Comparison of ENCODE assay signal across 10 mouse cellular contexts in the genomic region with DNA sequence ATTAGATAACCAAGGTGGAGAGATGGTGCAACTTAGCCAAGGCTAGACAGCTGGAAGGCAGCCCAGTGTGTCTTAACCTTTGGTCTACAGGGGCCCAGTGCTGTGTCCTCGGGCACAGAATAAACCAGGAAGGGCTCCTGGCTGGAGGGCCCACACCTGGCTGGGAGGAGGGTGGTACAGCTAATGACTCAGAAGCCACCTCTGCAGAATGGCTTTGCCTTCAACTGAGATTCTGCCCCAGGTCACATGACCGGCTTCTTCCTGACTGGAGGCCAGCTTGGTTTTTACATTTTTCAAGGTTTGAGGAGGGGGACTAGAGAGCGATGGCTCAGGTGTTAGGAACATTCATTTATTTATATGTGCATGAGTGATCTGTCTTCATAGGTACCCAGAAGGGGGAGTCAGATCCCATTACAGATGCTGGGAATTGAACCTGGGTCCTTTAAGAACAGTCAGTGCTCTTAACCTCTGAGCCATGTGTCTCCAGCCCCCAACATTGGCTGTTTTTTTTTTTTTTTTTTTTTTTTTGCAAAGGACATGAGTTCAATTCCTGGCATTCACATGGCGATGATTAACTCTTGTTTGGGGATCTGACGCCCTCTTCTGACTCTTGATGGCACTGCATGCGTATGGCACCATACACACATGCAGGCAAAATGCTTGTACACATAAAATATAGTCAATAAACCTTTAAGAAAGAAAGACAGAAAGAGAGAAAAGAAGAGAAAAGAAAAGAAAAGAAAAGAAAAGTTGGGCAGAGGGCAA. TPM values are rescaled to one million over a fixed set of nuclear protein-coding genes. Genes with fewer than 3 reads are reported as not detected.
DNase-seq lines count a peak whose midpoint lies in the region; ATAC-seq and TF ChIP-seq lines count a peak whose summit lies in the region.
"Had no signal": no experiment of that assay in that cellular context is flagged by ENCODE, and none has a peak within 500 bp of the region (broad histone marks: within the 10 kb centered on the region; RNA-seq: fewer than 3 reads in every experiment).

No protein-coding gene starts in this region.

- no peak overlapping the region for H3K4me2 ChIP-seq in forebrain, postnatal 0 days (ENCODE audit: low read depth)
- no peak overlapping the region for H3K4me2 ChIP-seq in forebrain, embryonic 16.5 days (ENCODE audit: low read length)
- H3K4me2 ChIP-seq in liver, embryonic 11.5 days = peak overlapping the region; percentile 7; the same call in 1 of the 2 replicates
- no peak overlapping the region for H3K4me2 ChIP-seq in kidney, embryonic 15.5 days
- H3K4me2 ChIP-seq: midbrain, embryonic 12.5 days had no signal

- peak; percentile 34; the same call in 1 of the 2 replicates for TF ChIP-seq CTCF in forebrain, postnatal 0 days (IDR thresholded peaks at IDR 0.05; ENCODE audit: low read depth)

- no peak overlapping the region for H3K9ac ChIP-seq in forebrain, postnatal 0 days
- H3K9ac ChIP-seq in forebrain, embryonic 16.5 days (replicated peaks; ENCODE audit: low read depth, low read length) = no peak overlapping the region
- H3K9ac ChIP-seq in liver, embryonic 11.5 days (ENCODE audit: low read depth, low read length) = peak overlapping the region; percentile 2; the same call in 1 of the 2 replicates
- H3K9ac ChIP-seq in kidney, embryonic 15.5 days = no peak overlapping the region
- H3K9ac ChIP-seq: midbrain, embryonic 12.5 days had no signal

- WGBS in forebrain, postnatal 0 days = 83% methylated on average over 6 of the region's 6 CpGs
- WGBS in forebrain, embryonic 16.5 days = 84% methylated on average over 6 of the region's 6 CpGs
- 82% methylated on average over 6 of the region's 6 CpGs for WGBS in liver, embryonic 11.5 days
- WGBS in kidney, embryonic 15.5 days = 89% methylated on average over 6 of the region's 6 CpGs

- H3K27ac ChIP-seq in forebrain, postnatal 0 days (ENCODE audit: low read depth, low read length) = no peak overlapping the region
- H3K27ac ChIP-seq in forebrain, embryonic 16.5 days (ENCODE audit: low read length) = no peak overlapping the region
- H3K27ac ChIP-seq in liver, embryonic 11.5 days (ENCODE audit: low read depth, low read length) = peak overlapping the region; percentile 46; the same call in 1 of the 2 replicates
- no peak overlapping the region for H3K27ac ChIP-seq in kidney, embryonic 15.5 days
- H3K27ac ChIP-seq: midbrain, embryonic 12.5 days had no signal

- no peaks in the 10 kb centered on the region for H3K27me3 ChIP-seq in forebrain, postnatal 0 days (ENCODE audit: insufficient read depth, low read length)
- no peaks in the 10 kb centered on the region for H3K27me3 ChIP-seq in forebrain, embryonic 16.5 days (replicated peaks; ENCODE audit: control insufficient read depth, insufficient read depth, low read length)
- H3K27me3 ChIP-seq in liver, embryonic 11.5 days (replicated peaks; ENCODE audit: control insufficient read depth, insufficient read depth, low read length) = no peaks in the 10 kb centered on the region
- H3K27me3 ChIP-seq in kidney, embryonic 15.5 days = no peaks in the 10 kb centered on the region
- H3K27me3 ChIP-seq: midbrain, embryonic 12.5 days had no signal

- no peak overlapping the region for H3K4me3 ChIP-seq in forebrain, postnatal 0 days (ENCODE audit: low read depth, low read length)
- no peak overlapping the region for H3K4me3 ChIP-seq in forebrain, embryonic 16.5 days (replicated peaks; ENCODE audit: low read length)
- H3K4me3 ChIP-seq in liver, embryonic 11.5 days (ENCODE audit: low read depth, low read length) = no peak overlapping the region
- no peak overlapping the region for H3K4me3 ChIP-seq in kidney, embryonic 15.5 days (replicated peaks)
- H3K4me3 ChIP-seq: midbrain, embryonic 12.5 days had no signal

- H3K4me1 ChIP-seq in forebrain, postnatal 0 days (ENCODE audit: insufficient read depth) = no peaks in the 10 kb centered on the region
- peaks cover 9% of the 10 kb centered on the region for H3K4me1 ChIP-seq in forebrain, embryonic 16.5 days (replicated peaks; ENCODE audit: control insufficient read depth, insufficient read depth, low read length)
- peaks cover 28% of the 10 kb centered on the region for H3K4me1 ChIP-seq in liver, embryonic 11.5 days (replicated peaks; ENCODE audit: control insufficient read depth, insufficient read depth, low read length)
- H3K4me1 ChIP-seq in kidney, embryonic 15.5 days = peaks cover 14% of the 10 kb centered on the region
- H3K4me1 ChIP-seq: midbrain, embryonic 12.5 days had no signal

- ATAC-seq in forebrain, postnatal 0 days = no peak
- ATAC-seq in forebrain, embryonic 16.5 days = no peak
- ATAC-seq in liver, embryonic 11.5 days (replicated peaks; ENCODE audit: low FRiP score) = no peak
- no peak for ATAC-seq in kidney, embryonic 15.5 days (replicated peaks; ENCODE audit: low FRiP score)

- H3K9me3 ChIP-seq in forebrain, postnatal 0 days (ENCODE audit: low read length) = no peaks in the 10 kb centered on the region
- H3K9me3 ChIP-seq in forebrain, embryonic 16.5 days (ENCODE audit: control insufficient read depth, low read length) = no peaks in the 10 kb centered on the region
- H3K9me3 ChIP-seq in liver, embryonic 11.5 days (ENCODE audit: control insufficient read depth, low read length) = no peaks in the 10 kb centered on the region
- H3K9me3 ChIP-seq in kidney, embryonic 15.5 days (replicated peaks) = no peaks in the 10 kb centered on the region
- H3K9me3 ChIP-seq: midbrain, embryonic 12.5 days had no signal

- H3K36me3 ChIP-seq in forebrain, postnatal 0 days (ENCODE audit: insufficient read depth) = no peaks in the 10 kb centered on the region
- no peaks in the 10 kb centered on the region for H3K36me3 ChIP-seq in forebrain, embryonic 16.5 days (ENCODE audit: control insufficient read depth, insufficient read depth)
- H3K36me3 ChIP-seq in liver, embryonic 11.5 days (ENCODE audit: control insufficient read depth, insufficient read depth, low read length) = peaks cover 16% of the 10 kb centered on the region; the same call in 1 of the 2 replicates
- peaks cover 76% of the 10 kb centered on the region for H3K36me3 ChIP-seq in kidney, embryonic 15.5 days

- DNase-seq in forebrain, postnatal 0 days = no peak
- peak; percentile 55 for DNase-seq in thymus, postnatal 4 days
- no peak for DNase-seq in thymus, adult 18-20 months
- DNase-seq in liver, embryonic 11.5 days (ENCODE audit: low spot score) = no peak
- DNase-seq in embryo, embryonic 11 days = no peak
- DNase-seq in heart, postnatal 10 days = no peak
- DNase-seq: kidney, adult 8-10 months had no signal

- intact Hi-C loops in heart, postnatal 10 days (cut with DNase I) = no loop called here

RNA-seq across cellular contexts. Expression of a gene that starts 17.0 kb away (rescaled TPM):
- total RNA-seq in forebrain, postnatal 0 days (2014; rRNA removed) = 0.85 and 1.2 TPM in 2 replicates
- polyA plus RNA-seq in forebrain, postnatal 0 days (2015; fragmentation: Nextera tagmentation; extraction: Ambion mirVana) = 0.84 and 1.4 TPM in 2 replicates
- polyA plus RNA-seq in forebrain, embryonic 16.5 days (2015; fragmentation: Nextera tagmentation; extraction: Ambion mirVana) = 3.9 and 4.3 TPM in 2 replicates
- polyA plus RNA-seq in liver, embryonic 11.5 days (2014; fragmentation: Nextera tagmentation; extraction: Ambion mirVana) = 9.0 and 9.2 TPM in 2 replicates
- 9.7 and 10.5 TPM in 2 replicates for polyA plus RNA-seq in kidney, embryonic 15.5 days (2015; fragmentation: Nextera tagmentation; extraction: Ambion mirVana)
- 1 to 10 TPM; 4.3 to 6.8 TPM for total RNA-seq in heart, postnatal 10 days (2021)

RNA-seq across cellular contexts. Expression of a gene that starts 17.0 kb away (rescaled TPM):
- total RNA-seq in forebrain, postnatal 0 days (2014; rRNA removed) = 3.5 and 3.8 TPM in 2 replicates
- polyA plus RNA-seq in forebrain, postnatal 0 days (2015; fragmentation: Nextera tagmentation; extraction: Ambion mirVana) = 2.0 and 2.5 TPM in 2 replicates
- polyA plus RNA-seq in forebrain, embryonic 16.5 days (2015; fragmentation: Nextera tagmentation; extraction: Ambion mirVana) = 3.7 and 4.1 TPM in 2 replicates
- 1.8 and 2.9 TPM in 2 replicates for polyA plus RNA-seq in liver, embryonic 11.5 days (2014; fragmentation: Nextera tagmentation; extraction: Ambion mirVana)
- polyA plus RNA-seq in kidney, embryonic 15.5 days (2015; fragmentation: Nextera tagmentation; extraction: Ambion mirVana) = 4.5 and 6.0 TPM in 2 replicates
- 10 to 100 TPM in 1 of 2 experiments, 1 to 10 TPM in 1; 5.7 to 10.8 TPM for total RNA-seq in heart, postnatal 10 days (2021)

RNA-seq across cellular contexts. Expression of a gene that starts 45.9 kb away (rescaled TPM):
- 134 and 153 TPM in 2 replicates for total RNA-seq in forebrain, postnatal 0 days (2014; rRNA removed)
- polyA plus RNA-seq in forebrain, postnatal 0 days (2015; fragmentation: Nextera tagmentation; extraction: Ambion mirVana) = 177 and 185 TPM in 2 replicates
- polyA plus RNA-seq in forebrain, embryonic 16.5 days (2015; fragmentation: Nextera tagmentation; extraction: Ambion mirVana) = 85.1 and 102 TPM in 2 replicates
- polyA plus RNA-seq in liver, embryonic 11.5 days (2014; fragmentation: Nextera tagmentation; extraction: Ambion mirVana) = 191 and 200 TPM in 2 replicates
- 862 and 905 TPM in 2 replicates for polyA plus RNA-seq in kidney, embryonic 15.5 days (2015; fragmentation: Nextera tagmentation; extraction: Ambion mirVana)
- total RNA-seq in heart, postnatal 10 days (2021) = 100 to 1,000 TPM; 104 TPM

RNA-seq across cellular contexts. Expression of a gene that starts 58.4 kb away (rescaled TPM):
- total RNA-seq in forebrain, postnatal 0 days (2014; rRNA removed) = 0.31 and 0.48 TPM in 2 replicates
- 1.6 and 1.9 TPM in 2 replicates for polyA plus RNA-seq in forebrain, postnatal 0 days (2015; fragmentation: Nextera tagmentation; extraction: Ambion mirVana)
- polyA plus RNA-seq in forebrain, embryonic 16.5 days (2015; fragmentation: Nextera tagmentation; extraction: Ambion mirVana) = 0.44 and 1.2 TPM in 2 replicates
- 16.4 and 17.3 TPM in 2 replicates for polyA plus RNA-seq in liver, embryonic 11.5 days (2014; fragmentation: Nextera tagmentation; extraction: Ambion mirVana)
- polyA plus RNA-seq in kidney, embryonic 15.5 days (2015; fragmentation: Nextera tagmentation; extraction: Ambion mirVana) = 10.9 and 12.5 TPM in 2 replicates
- 10 to 100 TPM; 77.2 to 85.4 TPM for total RNA-seq in heart, postnatal 10 days (2021)
